Mouse (Mus musculus): ENCODE measurements at regions not wholly inside any gene's neighbourhood (a gene's known extent, or its start where the extent isn't known, plus 50 kb on each side); places are given as distances from the start of the nearest gene placed in this dataset.

DNA sequence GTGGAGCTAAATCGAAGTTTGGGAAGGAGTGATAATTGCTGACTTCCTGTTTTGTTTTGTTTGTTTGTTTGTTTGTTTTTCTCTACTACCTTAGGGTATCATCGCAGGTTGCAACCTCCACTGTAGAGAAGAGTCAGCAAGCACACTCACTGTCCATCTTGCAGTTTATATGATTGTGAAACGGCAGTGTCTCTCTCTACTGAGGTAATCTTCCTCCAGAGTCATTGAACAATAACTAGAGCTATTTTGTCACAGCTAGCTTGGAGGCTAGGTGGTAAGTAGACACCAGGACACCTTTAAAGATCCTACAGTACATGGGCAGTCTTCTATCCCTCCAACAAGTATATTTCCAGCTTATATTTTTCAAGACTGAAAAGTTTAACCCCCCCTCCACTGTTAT lies 82.0 kb upstream of the Dazl start:
- Histone ChIP-seq H3K4me1 (ENCODE audit: control insufficient read depth, insufficient read depth, low read length) (no peaks in the 10 kb centered on the region), H3K9me3 (replicated peaks; ENCODE audit: control insufficient read depth, low read length) (no peaks in the 10 kb centered on the region), H3K36me3 (ENCODE audit: control insufficient read depth, insufficient read depth) (no peaks in the 10 kb centered on the region), H3K9ac (ENCODE audit: low read length) (no peak overlapping the region), H3K4me2 (ENCODE audit: low read depth, low read length) (no peak overlapping the region), H3K4me3 (ENCODE audit: low read length) (no peak overlapping the region), H3K27me3 (ENCODE audit: control insufficient read depth, insufficient read depth, low read length) (no peaks in the 10 kb centered on the region), H3K27ac (ENCODE audit: low read length) (no peak overlapping the region)
- 75% methylated on average over 3 of the region's 3 CpGs for WGBS
- no peak for ATAC-seq (replicated peaks; ENCODE audit: extremely low read depth, insufficient read depth, low FRiP score)

DNA sequence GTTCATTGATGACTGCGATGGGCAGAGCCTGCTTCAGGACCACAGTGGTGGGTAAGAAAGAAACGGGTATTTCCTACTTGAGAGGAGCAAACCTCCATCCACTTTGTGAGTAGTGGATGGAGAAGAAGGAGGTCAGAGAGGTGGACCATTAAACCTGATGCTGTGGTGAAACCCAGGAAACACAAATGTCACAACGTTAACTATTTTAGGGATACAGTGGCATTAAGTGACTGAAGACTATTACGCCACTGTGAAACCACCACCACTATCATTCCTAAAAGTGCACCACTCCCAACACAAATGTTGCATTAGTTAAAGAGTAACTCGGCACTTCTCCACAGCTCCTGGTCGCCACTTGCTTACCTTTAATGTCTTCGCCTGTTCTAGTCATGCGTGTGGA lies 83.3 kb upstream of the Dazl start:
- no peak for ATAC-seq (replicated peaks; ENCODE audit: extremely low read depth, insufficient read depth, low FRiP score)
- WGBS = 85% methylated on average over 8 of the region's 8 CpGs
- Histone ChIP-seq H3K4me2 (ENCODE audit: low read depth, low read length) (no peak overlapping the region), H3K4me3 (ENCODE audit: low read length) (no peak overlapping the region), H3K27ac (ENCODE audit: low read length) (no peak overlapping the region), H3K27me3 (ENCODE audit: control insufficient read depth, insufficient read depth, low read length) (no peaks in the 10 kb centered on the region), H3K9me3 (replicated peaks; ENCODE audit: control insufficient read depth, low read length) (no peaks in the 10 kb centered on the region), H3K9ac (ENCODE audit: low read length) (no peak overlapping the region), H3K36me3 (ENCODE audit: control insufficient read depth, insufficient read depth) (no peaks in the 10 kb centered on the region), H3K4me1 (ENCODE audit: control insufficient read depth, insufficient read depth, low read length) (no peaks in the 10 kb centered on the region)

DNA sequence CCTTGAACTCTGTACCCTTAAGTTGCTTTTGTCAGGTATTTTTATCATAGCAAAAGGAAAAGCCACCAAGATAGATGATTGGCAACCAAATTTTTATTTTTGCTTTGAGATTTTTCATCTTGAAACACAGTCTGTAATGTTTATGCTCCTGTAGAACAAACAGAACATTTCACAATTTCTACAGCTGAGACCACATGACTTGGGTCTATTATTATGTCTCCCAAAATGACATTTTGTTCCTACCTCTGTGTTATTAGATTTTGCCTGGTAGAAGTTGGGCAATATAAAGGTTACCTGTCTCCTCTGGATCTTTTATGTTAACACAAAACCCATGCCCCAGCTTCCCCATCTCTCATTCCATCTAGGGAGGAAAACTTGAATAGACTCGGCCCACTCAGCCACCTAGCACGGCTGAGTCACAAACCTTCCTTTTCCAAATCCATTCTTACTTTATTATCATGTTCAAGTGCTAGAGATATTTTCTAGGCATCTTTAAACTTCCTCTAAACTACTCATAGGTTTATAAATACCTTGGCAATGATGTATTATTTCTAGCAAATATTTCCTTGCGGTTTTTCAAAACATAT lies 84.8 kb upstream of the Dazl start:
- no peak overlapping the region for H3K4me2 ChIP-seq (ENCODE audit: low read depth, low read length)
- H3K4me1 ChIP-seq (ENCODE audit: control insufficient read depth, insufficient read depth, low read length) = no peaks in the 10 kb centered on the region
- no peak overlapping the region for H3K27ac ChIP-seq (ENCODE audit: low read length)
- no peak for ATAC-seq (replicated peaks; ENCODE audit: extremely low read depth, insufficient read depth, low FRiP score)
- WGBS = 79% methylated on average over 3 of the region's 3 CpGs
- H3K4me3 ChIP-seq (ENCODE audit: low read length) = no peak overlapping the region
- no peak overlapping the region for H3K9ac ChIP-seq (ENCODE audit: low read length)
- no peaks in the 10 kb centered on the region for H3K36me3 ChIP-seq (ENCODE audit: control insufficient read depth, insufficient read depth)
- no peaks in the 10 kb centered on the region for H3K27me3 ChIP-seq (ENCODE audit: control insufficient read depth, insufficient read depth, low read length)
- no peaks in the 10 kb centered on the region for H3K9me3 ChIP-seq (replicated peaks; ENCODE audit: control insufficient read depth, low read length)

DNA sequence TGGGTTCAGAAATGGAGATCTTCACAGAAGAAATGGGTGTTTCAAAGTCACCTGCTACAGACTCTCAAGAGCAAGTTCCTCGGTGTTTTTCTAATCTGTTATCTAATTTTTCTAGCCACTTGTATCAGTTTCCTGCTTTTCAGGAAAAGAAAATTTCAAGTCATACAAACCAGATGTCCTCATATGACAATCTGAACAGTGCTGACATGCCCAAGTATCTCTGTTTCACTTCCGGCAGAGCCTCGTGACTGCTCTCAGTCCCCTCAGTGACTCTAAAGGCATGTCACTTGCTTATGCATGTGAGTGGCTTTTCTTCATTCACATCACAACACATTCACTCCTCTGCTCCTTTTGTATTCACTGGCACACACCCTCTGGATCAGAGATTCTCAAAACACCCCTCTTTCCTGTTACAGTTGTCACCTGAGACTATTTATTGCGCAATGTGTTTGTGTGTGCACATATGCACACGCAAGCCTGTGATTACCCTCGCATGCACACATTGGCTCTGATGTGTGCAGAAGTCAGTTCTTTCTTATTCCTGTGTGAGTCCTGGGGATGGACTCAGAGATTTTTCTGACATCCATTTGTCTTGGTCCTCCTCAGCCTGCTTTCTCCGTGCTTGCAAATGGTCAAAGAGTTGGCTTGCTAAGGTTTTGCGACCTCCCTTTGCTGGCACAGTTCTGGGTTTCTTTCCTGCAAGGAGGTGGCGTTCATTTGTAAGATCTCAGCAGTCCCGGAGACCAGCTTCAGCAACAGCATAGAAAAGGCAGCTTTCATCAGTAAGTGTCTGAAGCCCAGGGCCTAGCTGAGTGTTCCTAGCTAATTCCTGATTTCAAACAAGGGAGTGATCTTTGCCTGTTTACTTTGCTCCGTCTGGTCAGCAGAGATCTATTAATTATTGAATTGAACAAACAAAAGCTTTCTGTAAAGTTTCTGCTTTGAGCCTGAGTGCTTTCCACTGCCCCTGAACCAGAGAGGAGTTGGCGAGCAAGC lies 95.6 kb upstream of the Dazl start:
- Histone ChIP-seq H3K36me3 (ENCODE audit: control insufficient read depth, insufficient read depth) (no peaks in the 10 kb centered on the region), H3K4me1 (ENCODE audit: control insufficient read depth, insufficient read depth, low read length) (peaks cover 8% of the 10 kb centered on the region), H3K4me3 (ENCODE audit: low read length) (no peak overlapping the region), H3K27ac (ENCODE audit: low read length) (no peak overlapping the region), H3K27me3 (ENCODE audit: control insufficient read depth, insufficient read depth, low read length) (no peaks in the 10 kb centered on the region), H3K9me3 (replicated peaks; ENCODE audit: control insufficient read depth, low read length) (no peaks in the 10 kb centered on the region), H3K4me2 (ENCODE audit: low read depth, low read length) (no peak overlapping the region), H3K9ac (ENCODE audit: low read length) (no peak overlapping the region)
- WGBS = 63% methylated on average over 12 of the region's 12 CpGs
- ATAC-seq (replicated peaks; ENCODE audit: extremely low read depth, insufficient read depth, low FRiP score) = no peak

DNA sequence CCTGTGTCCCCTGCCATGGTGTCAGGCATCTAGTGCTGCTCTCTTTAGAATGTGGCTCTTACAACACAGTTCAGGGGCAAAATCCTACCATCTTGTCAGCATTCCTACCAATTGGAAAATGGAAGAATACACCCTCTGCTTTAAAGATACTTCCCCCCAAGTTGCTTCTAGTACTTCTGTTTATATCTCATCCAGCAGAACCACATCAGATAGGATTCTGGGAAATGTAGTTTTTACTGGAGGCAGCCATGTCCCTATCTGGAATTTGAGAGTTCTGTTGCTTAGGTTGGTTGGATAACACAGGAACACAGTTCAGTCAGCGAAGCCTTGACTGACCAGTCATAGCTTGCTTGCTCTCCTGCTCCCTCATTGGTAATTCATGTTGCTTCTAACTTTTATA lies 96.7 kb upstream of the Dazl start:
- H3K4me1 ChIP-seq (ENCODE audit: control insufficient read depth, insufficient read depth, low read length) = peaks cover 10% of the 10 kb centered on the region
- H3K9me3 ChIP-seq (replicated peaks; ENCODE audit: control insufficient read depth, low read length) = no peaks in the 10 kb centered on the region
- 79% methylated on average over 1 of the region's 1 CpGs for WGBS
- no peaks in the 10 kb centered on the region for H3K27me3 ChIP-seq (ENCODE audit: control insufficient read depth, insufficient read depth, low read length)
- no peak overlapping the region for H3K4me2 ChIP-seq (ENCODE audit: low read depth, low read length)
- no peak overlapping the region for H3K9ac ChIP-seq (ENCODE audit: low read length)
- ATAC-seq (replicated peaks; ENCODE audit: extremely low read depth, insufficient read depth, low FRiP score) = no peak
- H3K27ac ChIP-seq (ENCODE audit: low read length) = no peak overlapping the region
- no peak overlapping the region for H3K4me3 ChIP-seq (ENCODE audit: low read length)
- H3K36me3 ChIP-seq (ENCODE audit: control insufficient read depth, insufficient read depth) = no peaks in the 10 kb centered on the region

DNA sequence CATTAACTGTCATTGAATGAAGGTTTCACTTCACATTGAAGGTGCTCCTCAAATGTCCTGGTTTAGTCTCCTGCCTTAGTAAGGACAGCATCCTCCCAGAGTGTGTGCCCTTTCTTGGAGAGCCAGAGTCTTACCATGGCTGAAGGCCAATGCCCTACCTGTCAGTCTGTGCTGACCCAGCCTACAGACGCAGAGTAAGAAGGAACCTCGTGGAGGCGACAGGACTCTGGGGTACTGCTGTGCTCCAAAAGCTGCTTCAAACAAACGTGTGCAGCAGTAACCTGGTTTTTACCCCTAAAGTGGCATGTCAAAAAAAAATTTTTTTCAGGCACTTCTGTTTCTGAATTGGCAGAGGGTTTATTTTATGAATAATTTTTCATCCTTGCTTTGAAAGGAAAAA lies 97.8 kb upstream of the Dazl start:
- Histone ChIP-seq H3K27ac (ENCODE audit: low read length) (no peak overlapping the region), H3K36me3 (ENCODE audit: control insufficient read depth, insufficient read depth) (no peaks in the 10 kb centered on the region), H3K9ac (ENCODE audit: low read length) (no peak overlapping the region), H3K4me1 (ENCODE audit: control insufficient read depth, insufficient read depth, low read length) (peaks cover 10% of the 10 kb centered on the region), H3K4me2 (ENCODE audit: low read depth, low read length) (no peak overlapping the region), H3K9me3 (replicated peaks; ENCODE audit: control insufficient read depth, low read length) (no peaks in the 10 kb centered on the region), H3K4me3 (ENCODE audit: low read length) (no peak overlapping the region), H3K27me3 (ENCODE audit: control insufficient read depth, insufficient read depth, low read length) (no peaks in the 10 kb centered on the region)
- no peak for ATAC-seq (replicated peaks; ENCODE audit: extremely low read depth, insufficient read depth, low FRiP score)
- 77% methylated on average over 4 of the region's 4 CpGs for WGBS

DNA sequence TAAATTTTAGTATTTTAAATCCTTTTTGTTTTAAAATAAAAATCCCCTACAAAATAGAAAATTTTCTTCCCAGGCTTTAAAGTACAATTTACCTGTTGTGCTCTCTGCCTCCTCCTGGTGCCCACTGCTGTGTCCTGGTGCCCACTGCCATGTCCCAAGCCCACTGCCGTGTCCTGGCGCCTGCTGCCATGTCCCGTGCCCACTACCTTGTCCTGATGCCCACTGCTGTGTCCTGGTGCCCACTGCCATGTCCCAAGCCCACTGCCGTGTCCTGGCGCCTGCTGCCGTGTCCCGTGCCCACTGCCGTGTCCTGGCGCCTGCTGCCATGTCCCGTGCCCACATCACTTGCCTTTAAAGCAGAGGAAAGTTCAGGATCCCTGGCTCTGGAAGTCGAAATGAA lies 98.6 kb upstream of the Dazl start:
- Histone ChIP-seq H3K4me3 (ENCODE audit: low read length) (no peak overlapping the region), H3K4me1 (ENCODE audit: control insufficient read depth, insufficient read depth, low read length) (peaks cover 10% of the 10 kb centered on the region), H3K27ac (ENCODE audit: low read length) (no peak overlapping the region), H3K36me3 (ENCODE audit: control insufficient read depth, insufficient read depth) (no peaks in the 10 kb centered on the region), H3K4me2 (ENCODE audit: low read depth, low read length) (no peak overlapping the region), H3K27me3 (ENCODE audit: control insufficient read depth, insufficient read depth, low read length) (no peaks in the 10 kb centered on the region), H3K9ac (ENCODE audit: low read length) (no peak overlapping the region), H3K9me3 (replicated peaks; ENCODE audit: control insufficient read depth, low read length) (no peaks in the 10 kb centered on the region)
- 89% methylated on average over 11 of the region's 11 CpGs for WGBS
- ATAC-seq (replicated peaks; ENCODE audit: extremely low read depth, insufficient read depth, low FRiP score) = no peak

DNA sequence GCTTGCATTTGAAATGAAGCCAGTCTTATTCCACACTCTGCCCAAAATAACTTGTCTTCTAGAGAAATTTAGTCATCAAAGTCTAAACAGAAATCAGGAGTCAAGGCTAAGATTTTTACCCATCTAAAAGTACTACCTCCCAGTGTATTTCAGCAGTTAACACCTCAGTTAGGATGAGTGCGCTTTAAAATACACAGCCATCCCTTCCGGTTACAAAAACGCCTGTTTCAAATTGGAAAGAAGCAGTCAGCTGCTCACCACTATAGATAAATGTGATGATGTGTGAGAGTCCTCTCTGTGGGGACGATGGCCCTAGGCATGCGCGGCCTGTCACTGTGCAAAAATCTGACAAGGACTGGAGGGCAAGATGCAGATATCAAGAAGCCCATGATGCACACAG lies 99.0 kb upstream of the Dazl start:
- H3K36me3 ChIP-seq (ENCODE audit: control insufficient read depth, insufficient read depth) = no peaks in the 10 kb centered on the region
- peaks cover 10% of the 10 kb centered on the region for H3K4me1 ChIP-seq (ENCODE audit: control insufficient read depth, insufficient read depth, low read length)
- no peak for ATAC-seq (replicated peaks; ENCODE audit: extremely low read depth, insufficient read depth, low FRiP score)
- no peaks in the 10 kb centered on the region for H3K27me3 ChIP-seq (ENCODE audit: control insufficient read depth, insufficient read depth, low read length)
- H3K4me3 ChIP-seq (ENCODE audit: low read length) = no peak overlapping the region
- no peak overlapping the region for H3K4me2 ChIP-seq (ENCODE audit: low read depth, low read length)
- no peaks in the 10 kb centered on the region for H3K9me3 ChIP-seq (replicated peaks; ENCODE audit: control insufficient read depth, low read length)
- H3K27ac ChIP-seq (ENCODE audit: low read length) = no peak overlapping the region
- WGBS = 76% methylated on average over 6 of the region's 6 CpGs
- no peak overlapping the region for H3K9ac ChIP-seq (ENCODE audit: low read length)

DNA sequence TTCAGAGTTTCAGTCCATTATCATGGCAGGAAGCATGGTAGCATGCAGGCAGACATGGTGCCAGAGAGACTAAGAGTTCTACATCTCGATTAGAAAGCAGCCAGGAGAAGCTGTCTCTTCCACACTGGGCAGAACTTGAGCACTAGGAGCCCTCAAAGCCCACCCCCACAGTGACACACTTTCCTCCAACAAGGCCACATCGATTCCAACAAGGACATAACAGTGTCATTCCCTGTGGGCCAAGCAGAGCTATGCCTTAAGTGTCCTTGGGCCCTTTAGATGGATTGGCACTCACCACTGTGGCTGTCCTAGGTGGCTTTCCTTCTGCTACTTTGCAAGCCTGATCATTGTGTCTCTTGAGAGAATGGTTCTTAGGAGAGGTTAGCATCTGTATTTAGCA lies 99.5 kb upstream of the Dazl start:
- H3K4me1 ChIP-seq (ENCODE audit: control insufficient read depth, insufficient read depth, low read length) = peaks cover 10% of the 10 kb centered on the region
- no peak overlapping the region for H3K4me2 ChIP-seq (ENCODE audit: low read depth, low read length)
- no peak for ATAC-seq (replicated peaks; ENCODE audit: extremely low read depth, insufficient read depth, low FRiP score)
- no peaks in the 10 kb centered on the region for H3K36me3 ChIP-seq (ENCODE audit: control insufficient read depth, insufficient read depth)
- H3K9me3 ChIP-seq (replicated peaks; ENCODE audit: control insufficient read depth, low read length) = no peaks in the 10 kb centered on the region
- H3K27me3 ChIP-seq (ENCODE audit: control insufficient read depth, insufficient read depth, low read length) = no peaks in the 10 kb centered on the region
- 77% methylated on average over 2 of the region's 2 CpGs for WGBS
- no peak overlapping the region for H3K27ac ChIP-seq (ENCODE audit: low read length)
- no peak overlapping the region for H3K4me3 ChIP-seq (ENCODE audit: low read length)
- H3K9ac ChIP-seq (ENCODE audit: low read length) = no peak overlapping the region

All from heart, embryonic 16.5 days (tissue).